Mouse (Mus musculus) megakaryocyte progenitor cell, adult 5-6 weeks (primary cell): Measurements from ENCODE around the gene Bsx. TPM values are rescaled to one million over a fixed set of nuclear protein-coding genes. Genes with fewer than 3 reads are reported as not detected.
A peak's percentile ranks its signal among the peaks of the same experiment; 100 is the strongest.

ENCODE experiments used
- ATAC-seq: replicated peaks from 2 replicates; pipeline ENCODE4 v1.8.0; 2016; ENCODE audit warnings: mild to moderate bottlenecking, moderate TSS enrichment, inconsistent platforms; ENCODE audit not compliant: poor library complexity
- total RNA-seq, 2 experiments: library from RNA; stranded (forward) in 1 of 2; stranded (reverse) in 1 of 2; fragments of 157-497, 149-512 nt in 1 of 2; fragments of 200-1000 nt in 1 of 2; gene quantifications; 2 replicates each; pipeline versions ENCODE4 v1.2.3 to v1.2.4; 2015 to 2017

The Bsx gene
- not detected in 2 replicates for total RNA-seq (2015)
- total RNA-seq (2017): not detected in 2 replicates

DNA sequence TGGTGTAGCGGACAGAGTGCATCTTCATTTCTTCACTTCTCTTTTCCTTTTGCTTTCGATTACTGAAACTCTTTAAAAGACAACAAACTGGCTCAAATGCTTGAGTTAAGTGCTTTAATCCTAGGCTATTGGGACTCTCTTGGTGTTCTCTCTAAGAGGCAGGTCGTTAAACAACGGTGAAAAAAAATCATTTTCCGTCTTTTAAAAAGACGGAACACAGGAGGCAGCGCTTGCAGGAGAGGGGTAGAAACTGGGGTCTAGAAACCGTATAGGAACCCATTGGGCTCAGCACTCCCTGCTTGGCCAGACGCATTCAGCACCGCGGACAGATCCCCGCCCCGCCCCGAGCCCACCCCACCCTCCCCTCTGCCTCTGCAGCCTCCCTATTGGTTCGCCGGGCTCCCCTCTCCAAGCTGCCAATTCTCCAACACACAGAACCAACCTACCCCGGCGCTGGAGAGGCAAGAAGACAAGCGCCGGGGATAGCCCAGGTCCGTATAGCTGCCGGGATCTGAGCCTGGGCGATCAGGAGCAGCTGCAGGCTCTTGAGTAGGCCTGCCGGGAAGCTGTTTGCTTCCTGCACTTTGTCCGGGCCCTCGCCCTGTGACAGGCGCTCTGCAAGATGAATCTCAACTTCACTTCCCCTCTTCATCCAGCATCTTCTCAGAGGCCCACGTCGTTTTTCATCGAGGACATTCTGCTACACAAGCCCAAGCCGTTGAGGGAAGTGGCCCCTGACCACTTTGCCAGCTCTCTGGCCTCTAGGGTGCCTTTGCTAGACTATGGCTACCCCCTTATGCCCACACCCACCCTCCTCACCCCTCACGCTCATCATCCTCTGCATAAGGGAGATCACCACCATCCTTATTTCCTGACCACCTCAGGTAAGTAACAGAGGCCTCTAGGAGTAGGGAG lies at the start of gene Bsx:
TSS of gene Bsx (plus strand) at position 572 of the 915 bp plus-strand sequence.
- peak; percentile 67 for ATAC-seq

- no peak for ATAC-seq
Observed at GRCm38 (mm10) chr9:40825601-40826000, 48.3 kb upstream of the Bsx start.

GRCm38 (mm10) chr9:40827366-40827765 lies 46.6 kb upstream of the Bsx start:
- ATAC-seq: no peak

DNA sequence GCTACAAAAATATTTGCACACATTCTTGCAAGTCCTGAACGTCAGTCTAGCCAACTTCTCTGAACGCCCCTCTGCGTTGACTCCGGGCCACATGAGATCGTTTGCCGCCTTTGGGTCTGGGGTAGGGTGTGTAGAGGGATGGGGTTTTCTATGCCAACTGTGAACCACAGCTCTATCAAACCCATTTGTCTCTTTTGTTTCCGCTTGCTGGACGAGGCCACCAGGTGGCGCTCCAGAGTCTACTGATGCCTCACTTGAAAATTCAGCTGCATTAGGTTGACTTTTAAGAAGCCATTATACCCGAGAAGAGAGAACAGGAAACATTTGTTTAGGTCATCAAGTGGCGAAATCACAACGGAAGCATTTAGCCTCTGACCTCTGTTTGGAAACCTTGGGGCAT lies 39.4 kb upstream of the Bsx start:
- ATAC-seq: peak; percentile 93

GRCm38 (mm10) chr9:40836681-40837080 lies 37.2 kb upstream of the Bsx start:
- ATAC-seq: no peak

DNA sequence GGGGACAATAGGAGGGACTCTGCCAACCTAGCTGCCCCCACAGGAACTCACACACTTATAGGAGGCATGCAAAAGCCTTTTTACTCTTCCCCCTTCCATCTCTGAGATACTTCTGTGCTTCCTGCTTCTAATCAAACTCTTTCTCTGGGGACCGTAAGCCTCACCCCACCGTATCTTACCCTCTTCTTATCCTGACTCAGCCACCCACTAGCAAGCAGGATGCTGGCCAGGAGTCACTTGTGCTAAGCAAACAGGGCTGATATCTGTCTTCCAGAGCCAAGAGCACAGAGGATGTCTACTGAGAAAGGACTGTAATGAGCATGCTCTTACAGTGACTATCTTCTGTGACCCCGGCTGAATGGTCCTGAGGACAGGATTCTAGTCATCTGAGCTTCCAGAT lies 34.3 kb upstream of the Bsx start:
- ATAC-seq: no peak

GRCm38 (mm10) chr9:40851515-40851914 lies 22.4 kb upstream of the Bsx start:
- no peak for ATAC-seq

- ATAC-seq: no peak
Observed at GRCm38 (mm10) chr9:40858461-40859160, 15.3 kb upstream of the Bsx start.

DNA sequence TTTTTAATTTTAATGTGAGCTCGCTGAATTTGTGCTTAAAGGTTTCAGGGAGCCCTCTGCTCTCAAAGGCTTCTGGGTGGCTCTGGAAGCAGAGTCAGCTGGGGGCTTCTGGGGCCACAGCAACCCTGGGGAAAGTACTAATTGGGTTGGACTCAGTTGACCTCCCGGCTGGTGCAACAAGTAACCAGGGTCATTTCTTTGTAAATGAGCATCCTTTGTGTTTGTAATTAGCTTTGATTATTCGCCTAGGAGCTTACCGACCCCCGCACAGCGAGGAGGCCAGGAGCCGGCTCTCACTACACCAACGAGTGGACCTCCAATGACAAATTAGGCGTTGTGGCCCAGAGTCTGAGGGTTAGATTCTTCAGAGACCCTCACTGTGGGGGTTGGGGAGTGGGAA lies 14.7 kb upstream of the Bsx start:
- no peak for ATAC-seq

DNA sequence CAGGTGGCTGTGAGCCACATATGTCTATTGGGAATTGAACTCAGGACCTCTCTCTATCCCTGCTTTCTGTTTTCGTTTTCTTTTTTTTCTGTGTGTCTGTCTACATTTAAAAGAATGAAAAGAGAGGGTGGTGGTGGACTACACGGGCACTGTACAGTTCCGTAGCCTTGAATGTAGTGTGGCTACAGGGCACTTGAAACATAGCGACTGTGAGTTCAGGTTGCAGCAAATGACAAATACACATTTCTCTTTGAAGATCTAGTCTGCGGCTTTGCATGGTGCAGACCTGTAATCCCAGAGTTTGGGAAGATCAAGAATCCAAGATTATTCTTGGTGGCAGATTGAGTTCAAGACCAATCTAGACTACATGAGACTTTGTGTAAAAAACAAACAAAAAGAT lies 3.6 kb upstream of the Bsx start:
- no peak for ATAC-seq

- ATAC-seq: 0 out of 2 replicates have a peak, but pooled peaks have one; percentile 11
Observed at GRCm38 (mm10) chr9:40871369-40872155, 2.4 kb upstream of the Bsx start.

GRCm38 (mm10) chr9:40872156-40872478 lies 1.8 kb upstream of the Bsx start:
- peak; percentile 66 for ATAC-seq

DNA sequence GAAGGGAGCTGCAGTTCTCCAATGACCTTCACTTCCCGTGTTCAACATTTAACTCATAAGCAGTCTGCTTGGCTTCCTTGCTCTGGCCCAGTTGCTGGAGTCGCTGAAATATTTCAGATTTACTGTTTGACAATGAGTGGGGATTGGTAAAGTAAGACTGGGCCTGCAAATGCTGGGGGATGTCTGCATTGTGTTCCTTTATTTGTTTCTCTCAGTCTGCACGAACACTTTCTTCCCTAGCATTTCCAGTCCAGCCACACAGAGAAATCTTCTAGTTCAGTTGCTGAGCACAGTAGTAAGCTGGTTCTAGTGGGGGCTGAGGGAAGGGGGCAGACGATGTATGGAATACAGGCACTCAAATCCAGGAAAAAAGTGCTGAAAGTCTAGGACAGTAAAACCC lies 1.0 kb downstream of the Bsx start:
- ATAC-seq: no peak

DNA sequence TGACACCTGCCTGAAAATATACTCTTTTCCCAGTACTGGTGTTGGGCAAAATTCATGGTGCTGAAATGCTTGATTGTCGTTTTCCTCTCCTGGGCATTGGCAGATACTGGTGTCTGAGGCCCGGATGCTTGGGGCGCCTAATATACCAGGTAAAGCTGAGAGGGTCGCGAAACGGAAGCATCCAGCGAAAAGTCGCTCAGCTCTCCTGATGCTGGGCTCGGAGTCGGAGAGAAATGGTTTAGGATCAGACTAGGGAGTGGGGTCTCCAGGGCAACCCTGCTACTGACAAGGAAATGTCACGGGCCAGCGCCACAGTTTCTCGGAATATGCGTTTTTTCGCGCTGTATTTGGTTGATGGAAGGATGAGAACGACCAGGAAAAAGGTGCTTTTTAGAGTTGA lies 1.5 kb downstream of the Bsx start:
- no peak for ATAC-seq

DNA sequence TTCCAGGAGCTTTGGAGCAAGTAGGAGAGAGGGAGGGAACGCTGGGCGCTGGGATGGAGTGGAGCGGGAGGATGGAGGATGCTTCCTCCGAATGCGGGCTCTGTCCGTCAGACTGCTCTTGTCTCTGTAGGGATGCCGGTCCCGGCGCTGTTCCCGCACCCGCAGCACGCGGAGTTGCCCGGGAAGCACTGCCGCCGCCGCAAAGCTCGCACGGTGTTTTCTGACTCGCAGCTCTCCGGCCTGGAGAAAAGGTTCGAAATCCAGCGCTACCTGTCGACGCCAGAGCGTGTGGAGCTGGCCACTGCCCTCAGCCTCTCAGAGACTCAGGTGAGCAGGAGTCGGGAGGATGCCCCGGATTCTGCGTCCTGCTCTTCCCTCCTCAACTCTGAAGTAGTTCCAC lies 2.2 kb downstream of the Bsx start:
- no peak for ATAC-seq

- ATAC-seq: no peak
Observed at GRCm38 (mm10) chr9:40876693-40877092, 2.8 kb downstream of the Bsx start.

GRCm38 (mm10) chr9:40877146-40877880 lies 3.4 kb downstream of the Bsx start:
- no peak for ATAC-seq

DNA sequence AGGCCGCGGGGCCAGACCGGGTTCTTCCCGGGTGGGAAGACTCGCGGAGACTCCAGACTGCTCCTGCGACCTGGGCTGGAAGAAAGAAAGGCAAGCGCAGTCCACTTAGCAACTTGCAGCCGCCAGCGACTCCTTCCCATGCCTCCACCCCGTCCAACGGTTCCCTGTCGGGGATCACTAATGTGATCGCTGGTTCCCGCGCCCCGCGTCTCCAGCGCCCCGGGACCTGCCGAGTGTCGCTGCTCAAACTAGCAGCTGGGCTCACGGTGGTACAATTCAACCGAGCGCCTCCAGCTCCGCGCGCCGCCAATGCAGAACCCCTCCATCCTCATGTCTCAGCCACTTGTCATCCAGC lies 3.9 kb downstream of the Bsx start:
- no peak for ATAC-seq

- ATAC-seq: no peak
Observed at GRCm38 (mm10) chr9:40878291-40878945, 4.5 kb downstream of the Bsx start.

DNA sequence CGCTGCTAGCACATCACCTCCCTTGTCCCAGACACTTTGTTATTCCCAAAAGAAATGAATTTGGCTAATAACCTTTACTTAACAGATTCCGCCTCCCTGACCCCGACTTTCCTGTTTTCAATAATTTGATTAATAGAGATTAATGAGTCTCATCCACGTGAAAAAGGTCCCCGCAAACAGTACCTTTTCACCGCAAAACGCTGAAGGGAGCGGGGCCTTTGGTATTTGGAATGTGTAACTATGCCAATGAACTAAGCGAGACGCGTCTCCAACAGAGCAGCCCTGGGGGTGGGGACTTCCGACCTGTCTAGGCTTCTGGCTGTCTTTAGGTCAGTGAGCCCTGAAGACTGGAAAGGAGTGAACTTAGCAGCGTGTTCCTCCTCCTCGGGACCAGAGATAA lies 5.1 kb downstream of the Bsx start:
- ATAC-seq: no peak
